Mouse (Mus musculus) midbrain, postnatal 0 days (tissue): ENCODE data around the gene Gm6408. TPM values are rescaled to one million over a fixed set of nuclear protein-coding genes. Genes with fewer than 3 reads are reported as not detected.

Experiments
- ATAC-seq: fragments of 200-750 bp; cut with Nextera tagmentation; 2 replicates; pipeline ENCODE4 v1.8.0; 2017; ENCODE audit warnings: moderate number of reproducible peaks, mild to moderate bottlenecking, moderate TSS enrichment, moderate library complexity; ENCODE audit not compliant: low FRiP score
- DNase-seq: peaks from one replicate; pipeline ENCODE4 v3.0.0-alpha.2; 2015; ENCODE audit warnings: low spot score
- H3K27ac ChIP-seq: fragments of 300-500 bp; sonication (generic); 2 replicates; pipeline ENCODE4 v1.5.1; 2014; ENCODE audit warnings: low read depth, mild to moderate bottlenecking, low read length, mixed read lengths
- H3K27me3 ChIP-seq: fragments of 300-500 bp; sonication (generic); 2 replicates; pipeline ENCODE4 v1.6.1; 2014; ENCODE audit warnings: low read length, control low read depth, mixed read lengths; ENCODE audit not compliant: insufficient read depth
- H3K36me3 ChIP-seq: fragments of 300-500 bp; sonication (generic); 2 replicates; pipeline ENCODE4 v1.6.1; 2014; ENCODE audit warnings: low read length, control low read depth, mixed read lengths; ENCODE audit not compliant: insufficient read depth
- H3K4me1 ChIP-seq: fragments of 300-500 bp; sonication (generic); 2 replicates; pipeline ENCODE4 v1.6.1; 2014; ENCODE audit warnings: mild to moderate bottlenecking, control low read depth, antibody characterized with exemption, low read length, mixed read lengths; ENCODE audit not compliant: insufficient read depth
- H3K4me2 ChIP-seq: fragments of 300-500 bp; sonication (generic); 2 replicates; pipeline ENCODE4 v1.6.1; 2014; ENCODE audit warnings: low read depth, mild to moderate bottlenecking, low read length, mixed read lengths; ENCODE audit not compliant: poor library complexity, severe bottlenecking
- H3K4me3 ChIP-seq: fragments of 300-500 bp; sonication (generic); 2 replicates; pipeline ENCODE4 v1.5.1; 2014; ENCODE audit warnings: low read depth, mild to moderate bottlenecking, low read length, moderate library complexity
- H3K9ac ChIP-seq: fragments of 300-500 bp; sonication (generic); replicated peaks from 2 replicates; pipeline ENCODE4 v1.6.1; 2014; ENCODE audit warnings: mild to moderate bottlenecking, low read length, moderate library complexity, mixed read lengths; ENCODE audit not compliant: poor library complexity, severe bottlenecking
- H3K9me3 ChIP-seq: fragments of 300-500 bp; sonication (generic); 2 replicates; pipeline ENCODE4 v1.6.1; 2016; ENCODE audit warnings: low read length, control low read depth
- CTCF ChIP-seq: IDR thresholded peaks from 2 replicates; pipeline ENCODE4 v1.5.1; 2016; ENCODE audit warnings: antibody characterized with exemption, mild to moderate bottlenecking
- WGBS: fragments of 180-500 bp; shearing (Covaris S2); extraction: QIAGEN DNeasy Blood & Tissue Kit; methylation state at CpG from one replicate; pipeline ENCODE4 v1.1.7; 2014; 5-methylcytosine and 5-hydroxymethylcytosine counted together
- polyA plus RNA-seq: library from polyadenylated mRNA; unstranded; fragments of >200 nt; fragmentation: Nextera tagmentation; extraction: Ambion mirVana; gene quantifications from 2 replicates; pipeline ENCODE4 v1.2.1, GENCODE M21; 2015
- total RNA-seq: library from RNA; depleted of rRNA; stranded (reverse); fragments of >200 nt; gene quantifications from 2 replicates; pipeline ENCODE4 v1.2.3, GENCODE M21; 2014

Gm6408 gene
- total and polyA plus RNA-seq, 2 experiments from 2014 or later, result not detected

DNA sequence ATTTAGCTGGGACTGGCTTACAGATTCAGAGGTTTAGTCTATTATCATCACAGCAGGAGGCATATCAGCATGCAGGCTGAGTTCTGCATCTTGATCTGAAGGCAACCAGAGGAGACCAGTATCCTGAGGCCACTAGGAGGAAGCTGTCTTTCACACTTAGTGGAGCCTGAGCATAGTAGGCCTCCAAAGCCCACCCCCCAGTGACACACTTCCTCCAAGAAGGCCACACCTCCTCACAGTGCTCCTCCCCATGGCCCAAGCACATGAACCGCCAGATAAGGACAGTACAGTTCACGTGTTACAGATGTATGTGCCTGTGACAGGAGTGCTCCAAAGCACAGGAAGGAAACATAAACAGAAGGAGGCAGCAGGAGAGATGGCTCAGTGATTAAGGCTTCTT lies 39.0 kb upstream of the Gm6408 start:
- Histone ChIP-seq H3K36me3 (peaks cover 27% of the 10 kb centered on the region), H3K4me3 (no peak overlapping the region), H3K9me3 (no peaks in the 10 kb centered on the region), H3K27ac (no peak overlapping the region), H3K4me1 (no peaks in the 10 kb centered on the region), H3K9ac (no peak overlapping the region), H3K27me3 (no peaks in the 10 kb centered on the region), H3K4me2 (no peak overlapping the region)
- ATAC-seq (no peak), DNase-seq (no peak)
- WGBS, result 81% methylated on average over 2 of the region's 2 CpGs
- TF ChIP-seq CTCF, result no peak

DNA sequence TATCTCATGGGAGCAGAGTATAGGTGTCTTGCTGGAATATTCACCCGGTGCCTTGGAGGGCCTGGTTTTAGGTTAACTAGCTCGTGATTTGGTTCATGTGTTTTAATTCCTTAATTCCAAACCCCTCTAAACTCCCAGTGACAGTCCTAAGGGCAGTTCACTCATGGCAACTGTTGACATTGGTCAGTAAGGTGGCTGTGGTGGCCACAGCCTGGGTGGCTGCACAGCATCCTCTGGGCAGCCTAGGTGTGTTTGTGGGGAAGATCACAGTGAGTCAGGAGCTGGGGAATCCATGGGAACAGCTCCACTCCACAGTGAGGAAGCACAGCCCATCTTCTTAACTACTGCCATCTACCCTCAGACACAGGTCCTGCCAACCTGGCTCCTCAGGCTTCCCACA lies 35.1 kb upstream of the Gm6408 start:
- WGBS, result 88% methylated on average over 2 of the region's 2 CpGs
- no peak for TF ChIP-seq CTCF
- H3K36me3 ChIP-seq, result peaks cover 6% of the 10 kb centered on the region; the same call in 1 of the 2 replicates
- H3K27me3 ChIP-seq, result no peaks in the 10 kb centered on the region
- no peaks in the 10 kb centered on the region for H3K9me3 ChIP-seq
- H3K27ac ChIP-seq, result no peak overlapping the region
- no peak overlapping the region for H3K4me2 ChIP-seq
- ATAC-seq, result no peak
- H3K4me3 ChIP-seq, result no peak overlapping the region
- no peaks in the 10 kb centered on the region for H3K4me1 ChIP-seq
- no peak for DNase-seq
- no peak overlapping the region for H3K9ac ChIP-seq

DNA sequence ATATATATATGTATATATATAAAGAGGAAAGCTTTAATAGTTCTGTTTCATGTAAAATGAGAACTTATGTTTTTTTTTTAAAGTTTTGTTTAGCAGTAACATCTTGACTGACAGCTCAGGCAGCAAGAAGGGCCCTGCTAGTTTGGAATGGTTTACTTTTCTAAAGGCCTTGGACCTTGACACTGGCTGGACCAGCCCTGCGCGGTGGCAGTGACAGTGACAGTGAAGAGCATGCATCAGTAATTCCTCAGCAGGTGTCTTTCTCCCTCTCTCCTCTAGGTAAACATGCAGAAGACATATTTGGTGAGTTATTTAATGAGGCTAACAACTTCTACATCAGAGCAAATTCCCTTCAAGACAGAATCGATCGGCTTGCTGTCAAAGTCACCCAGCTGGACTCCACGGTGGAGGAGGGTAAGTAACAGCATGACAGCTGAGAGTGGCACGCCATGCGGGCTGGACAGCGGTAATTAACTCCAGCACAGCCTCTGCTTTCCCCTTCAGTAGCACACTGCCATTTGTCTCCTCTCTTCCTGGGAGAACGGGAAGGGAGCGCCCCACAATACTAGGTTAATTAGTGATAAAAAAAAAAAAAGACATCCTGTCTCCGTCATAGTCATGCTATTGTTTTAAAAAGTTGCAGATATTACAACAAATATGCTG lies 30.0 kb upstream of the Gm6408 start:
- Histone ChIP-seq H3K4me1 (no peaks in the 10 kb centered on the region), H3K27me3 (no peaks in the 10 kb centered on the region), H3K4me2 (no peak overlapping the region), H3K4me3 (no peak overlapping the region), H3K36me3 (peaks cover 20% of the 10 kb centered on the region), H3K9ac (no peak overlapping the region), H3K27ac (no peak overlapping the region), H3K9me3 (no peaks in the 10 kb centered on the region)
- ATAC-seq (no peak), DNase-seq (no peak)
- 80% methylated on average over 11 of the region's 11 CpGs for WGBS
- no peak for TF ChIP-seq CTCF

DNA sequence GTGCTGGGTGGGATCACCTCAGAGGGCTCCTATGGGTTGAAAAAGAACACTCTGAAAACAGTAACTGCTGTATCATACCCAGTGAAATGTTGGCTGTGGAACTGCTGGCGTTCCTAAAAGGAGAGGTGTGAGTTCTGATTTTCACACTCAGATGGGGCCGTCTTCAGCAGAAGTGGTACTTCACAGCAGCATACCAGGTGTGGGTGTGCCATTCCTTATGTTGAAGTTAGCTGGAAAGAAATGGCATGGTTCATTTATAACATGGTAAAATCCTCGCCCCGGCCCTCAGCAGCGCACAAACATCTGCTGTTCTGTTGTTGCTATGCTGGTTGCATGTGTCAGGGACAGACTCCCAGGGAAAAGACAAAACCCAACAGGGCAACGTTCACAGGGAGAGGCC lies 28.2 kb upstream of the Gm6408 start:
- no peak for ATAC-seq
- Histone ChIP-seq H3K4me3 (no peak overlapping the region), H3K4me1 (no peaks in the 10 kb centered on the region), H3K9ac (no peak overlapping the region), H3K27me3 (no peaks in the 10 kb centered on the region), H3K4me2 (no peak overlapping the region), H3K36me3 (peaks cover 18% of the 10 kb centered on the region), H3K27ac (no peak overlapping the region), H3K9me3 (no peaks in the 10 kb centered on the region)
- 98% methylated on average over 6 of the region's 6 CpGs for WGBS
- no peak for TF ChIP-seq CTCF
- no peak for DNase-seq

DNA sequence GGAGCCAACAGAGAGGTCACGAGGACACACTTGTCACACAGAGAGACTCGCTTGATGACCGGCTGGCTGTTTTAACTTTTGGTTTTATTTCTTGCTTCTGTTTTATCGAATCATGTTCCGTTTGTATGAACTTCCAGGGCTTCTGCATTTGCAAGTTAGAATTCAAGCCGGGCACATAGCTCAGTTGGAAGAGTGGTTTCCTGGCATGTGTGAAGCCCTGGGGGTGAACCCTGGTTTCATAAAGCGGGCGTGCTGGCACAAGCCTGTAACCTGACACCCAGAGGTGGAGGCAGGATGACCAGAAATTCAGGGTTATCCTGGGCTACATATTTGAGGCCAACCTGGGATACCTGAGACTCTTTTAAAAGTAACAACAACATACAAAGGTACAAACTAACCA lies 20.2 kb upstream of the Gm6408 start:
- no peak overlapping the region for H3K9ac ChIP-seq
- H3K4me1 ChIP-seq, result no peaks in the 10 kb centered on the region
- H3K27me3 ChIP-seq, result no peaks in the 10 kb centered on the region
- H3K27ac ChIP-seq, result no peak overlapping the region
- H3K36me3 ChIP-seq, result peaks cover 24% of the 10 kb centered on the region
- no peak overlapping the region for H3K4me2 ChIP-seq
- H3K9me3 ChIP-seq, result no peaks in the 10 kb centered on the region
- no peak for TF ChIP-seq CTCF
- 89% methylated on average over 8 of the region's 8 CpGs for WGBS
- no peak overlapping the region for H3K4me3 ChIP-seq
- DNase-seq (no peak), ATAC-seq (no peak)

DNA sequence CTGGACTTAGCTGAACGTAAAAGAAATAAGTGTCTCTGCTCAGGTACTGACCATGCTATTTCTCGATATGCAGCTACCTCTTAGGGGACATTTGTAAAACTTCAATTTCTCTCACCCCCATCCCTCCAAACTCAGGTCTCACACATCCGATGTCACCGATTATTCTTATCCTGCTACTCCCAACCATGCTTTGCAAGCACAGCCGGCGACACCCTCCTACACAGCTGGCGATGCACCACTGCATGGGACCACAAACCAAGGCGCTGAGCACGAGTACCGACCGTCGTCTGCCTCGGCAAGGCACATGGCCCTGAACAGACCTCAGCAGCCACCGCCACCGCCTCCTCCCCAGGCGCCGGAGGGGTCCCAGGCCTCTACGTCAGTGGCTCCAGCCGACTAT lies 15.1 kb upstream of the Gm6408 start:
- DNase-seq, result no peak
- Histone ChIP-seq H3K4me3 (no peak overlapping the region), H3K36me3 (peaks cover 35% of the 10 kb centered on the region), H3K4me1 (no peaks in the 10 kb centered on the region), H3K27ac (no peak overlapping the region), H3K4me2 (no peak overlapping the region), H3K27me3 (no peaks in the 10 kb centered on the region), H3K9ac (no peak overlapping the region), H3K9me3 (no peaks in the 10 kb centered on the region)
- TF ChIP-seq CTCF, result no peak
- 95% methylated on average over 19 of the region's 19 CpGs for WGBS
- no peak for ATAC-seq
